9 mouse cellular contexts compared by ENCODE assay signal in the genomic region with DNA sequence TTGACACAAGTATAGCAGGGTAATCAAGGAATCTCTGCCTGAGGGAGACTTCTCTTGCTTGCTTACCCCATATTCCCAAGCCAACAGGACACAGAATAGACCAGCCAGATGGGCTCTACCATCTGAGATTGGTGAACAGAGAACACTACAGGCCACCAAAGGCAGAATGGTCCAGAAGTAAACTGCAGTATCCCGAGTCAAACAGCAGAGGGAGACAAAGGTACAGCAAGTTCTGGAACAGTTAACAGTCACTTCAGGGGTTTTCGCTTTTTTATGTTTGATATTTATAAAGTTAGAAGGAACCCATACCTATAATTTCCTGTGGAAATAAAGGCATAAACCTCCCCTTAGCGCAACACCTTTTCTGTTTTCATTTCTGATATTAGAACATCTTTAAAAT.
A peak's percentile ranks its signal among the peaks of the same experiment; 100 is the strongest.
DNase-seq lines count a peak whose midpoint lies in the region; ATAC-seq and TF ChIP-seq lines count a peak whose summit lies in the region.
"Had no signal": no experiment of that assay in that cellular context is flagged by ENCODE, and none has a peak within 500 bp of the region (broad histone marks: within the 10 kb centered on the region; RNA-seq: fewer than 3 reads in every experiment).

No protein-coding gene starts in this region.

- H3K9me3 ChIP-seq in midbrain, postnatal 0 days (ENCODE audit: low read length): peaks cover 10% of the 10 kb centered on the region; the same call in 1 of the 2 replicates
- H3K9me3 ChIP-seq in midbrain, embryonic 15.5 days: peaks cover 5% of the 10 kb centered on the region; the same call in 1 of the 2 replicates
- H3K9me3 ChIP-seq in midbrain, embryonic 11.5 days (ENCODE audit: control insufficient read depth, low read length): no peaks in the 10 kb centered on the region

- 41% methylated on average over 3 of the region's 3 CpGs for WGBS in midbrain, postnatal 0 days
- WGBS in midbrain, embryonic 15.5 days: 34% methylated on average over 3 of the region's 3 CpGs
- WGBS in midbrain, embryonic 11.5 days: 34% methylated on average over 3 of the region's 3 CpGs

- no peaks in the 10 kb centered on the region for H3K27me3 ChIP-seq in midbrain, postnatal 0 days (ENCODE audit: insufficient read depth, low read length)
- H3K27me3 ChIP-seq in midbrain, embryonic 15.5 days (replicated peaks): no peaks in the 10 kb centered on the region
- H3K27me3 ChIP-seq in midbrain, embryonic 11.5 days (ENCODE audit: control insufficient read depth, insufficient read depth, low read length): no peaks in the 10 kb centered on the region
- H3K27me3 ChIP-seq: neural tube, embryonic 15.5 days had no signal

- no peak overlapping the region for H3K4me2 ChIP-seq in midbrain, postnatal 0 days (ENCODE audit: low read depth, low read length, poor library complexity, severe bottlenecking)
- no peak overlapping the region for H3K4me2 ChIP-seq in midbrain, embryonic 15.5 days
- no peak overlapping the region for H3K4me2 ChIP-seq in midbrain, embryonic 11.5 days
- H3K4me2 ChIP-seq: neural tube, embryonic 15.5 days had no signal

- no peak for TF ChIP-seq POLR2A in cortical plate, adult 2 months (IDR thresholded peaks at IDR 0.05; ENCODE audit: extremely low read depth, insufficient read depth, low read length)

- no peak overlapping the region for H3K4me3 ChIP-seq in midbrain, postnatal 0 days (ENCODE audit: low read depth, low read length)
- H3K4me3 ChIP-seq in midbrain, embryonic 15.5 days: no peak overlapping the region
- H3K4me3 ChIP-seq in cortical plate, adult 2 months (ENCODE audit: insufficient read depth, low read length): no peak overlapping the region
- H3K4me3 ChIP-seq in midbrain, embryonic 11.5 days (ENCODE audit: low read depth, low read length): no peak overlapping the region
- H3K4me3 ChIP-seq: neural tube, embryonic 15.5 days had no signal

- ATAC-seq in midbrain, postnatal 0 days (ENCODE audit: low FRiP score): no peak
- ATAC-seq in midbrain, embryonic 15.5 days (replicated peaks): no peak
- ATAC-seq in midbrain, embryonic 11.5 days (ENCODE audit: low FRiP score): no peak

- peak; percentile 0 to 3 for DNase-seq in frontal cortex, postnatal 36 days (ENCODE audit: low spot score in 2 of 2)
- no peak for DNase-seq in frontal cortex, postnatal 14 days (ENCODE audit: low spot score in 2 of 2)
- peak; percentile 1 for DNase-seq in midbrain, postnatal 0 days (ENCODE audit: low spot score)
- peak; percentile 11 for DNase-seq in retina, adult 2 months (ENCODE audit: low read depth, low spot score)
- no peak for DNase-seq in heart, adult 8-10 months (ENCODE audit: low spot score)
- DNase-seq in midbrain, embryonic 11.5 days (ENCODE audit: low spot score, missing footprints): no peak

- no peak overlapping the region for H3K27ac ChIP-seq in midbrain, postnatal 0 days (ENCODE audit: low read depth, low read length)
- H3K27ac ChIP-seq in midbrain, embryonic 15.5 days: no peak overlapping the region
- H3K27ac ChIP-seq in cortical plate, adult 2 months (ENCODE audit: insufficient read depth, low read length): no peak overlapping the region
- H3K27ac ChIP-seq in midbrain, embryonic 11.5 days (ENCODE audit: low read depth, low read length): no peak overlapping the region
- H3K27ac ChIP-seq: neural tube, embryonic 15.5 days had no signal

- no peaks in the 10 kb centered on the region for H3K36me3 ChIP-seq in midbrain, postnatal 0 days (ENCODE audit: insufficient read depth, low read length)
- H3K36me3 ChIP-seq in midbrain, embryonic 15.5 days (replicated peaks): no peaks in the 10 kb centered on the region
- no peaks in the 10 kb centered on the region for H3K36me3 ChIP-seq in midbrain, embryonic 11.5 days (ENCODE audit: control insufficient read depth, insufficient read depth, low read length)
- H3K36me3 ChIP-seq: neural tube, embryonic 15.5 days had no signal

- H3K4me1 ChIP-seq in midbrain, postnatal 0 days (ENCODE audit: insufficient read depth, low read length): no peaks in the 10 kb centered on the region
- no peaks in the 10 kb centered on the region for H3K4me1 ChIP-seq in midbrain, embryonic 15.5 days
- no peaks in the 10 kb centered on the region for H3K4me1 ChIP-seq in cortical plate, adult 2 months (ENCODE audit: control insufficient read depth, insufficient read depth, low read length)
- H3K4me1 ChIP-seq in midbrain, embryonic 11.5 days (ENCODE audit: control insufficient read depth, insufficient read depth, low read length): no peaks in the 10 kb centered on the region
- H3K4me1 ChIP-seq: neural tube, embryonic 15.5 days had no signal

- TF ChIP-seq CTCF in midbrain, postnatal 0 days (IDR thresholded peaks at IDR 0.05): peak; percentile 54
- peak; percentile 24; the same call in 1 of the 2 replicates for TF ChIP-seq CTCF in cortical plate, adult 2 months (IDR thresholded peaks at IDR 0.05; ENCODE audit: extremely low read depth, insufficient read depth, low read length)

- no peak overlapping the region for H3K9ac ChIP-seq in midbrain, postnatal 0 days (replicated peaks; ENCODE audit: low read length, poor library complexity, severe bottlenecking)
- H3K9ac ChIP-seq in midbrain, embryonic 15.5 days: no peak overlapping the region
- H3K9ac ChIP-seq in midbrain, embryonic 11.5 days (ENCODE audit: low read length): no peak overlapping the region
- H3K9ac ChIP-seq: neural tube, embryonic 15.5 days had no signal

Comparison
In these comparisons a context has a peak if more than half of its experiments do, and no peak if none do; other contexts are left out.
1. DNase-seq: peak in frontal cortex, postnatal 36 days (2 of 2), midbrain, postnatal 0 days (single experiment) and retina, adult 2 months (single experiment); none in frontal cortex, postnatal 14 days (0 of 2), heart, adult 8-10 months (single experiment) and midbrain, embryonic 11.5 days (single experiment).